Comparison of ENCODE assay signal across 23 mouse cellular contexts in the genomic region with DNA sequence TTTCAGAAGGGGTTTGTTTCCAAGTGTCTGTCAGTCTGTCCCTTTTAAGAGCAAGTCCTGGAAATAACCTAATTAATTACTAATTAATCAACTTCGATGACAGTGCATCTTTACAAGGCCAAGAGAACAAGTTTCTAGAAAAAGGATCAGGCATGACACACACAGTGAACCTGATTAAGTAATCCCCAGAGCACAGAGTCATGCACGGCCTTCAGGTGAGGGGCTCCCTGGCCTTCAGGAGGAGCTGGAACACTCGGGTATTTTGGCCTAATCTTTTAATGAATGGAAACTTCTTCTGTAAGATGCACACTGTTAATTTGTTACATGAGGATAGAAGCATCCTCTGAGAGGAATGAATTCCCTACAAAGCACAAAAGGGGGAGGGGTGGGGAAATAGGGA.
"Had no signal": no experiment of that assay in that cellular context is flagged by ENCODE, and none has a peak within 500 bp of the region (broad histone marks: within the 10 kb centered on the region; RNA-seq: fewer than 3 reads in every experiment).

No protein-coding gene starts in this region.

- H3K36me3 ChIP-seq: heart, embryonic 13.5 days; heart, embryonic 15.5 days; hindbrain, embryonic 13.5 days; hindbrain, embryonic 15.5 days; limb, embryonic 13.5 days; limb, embryonic 15.5 days; liver, embryonic 12.5 days had no signal

- DNase-seq: gastrocnemius, postnatal 14 days; gastrocnemius, postnatal 36 days; heart, adult 11 months; heart, adult 2 months; heart, postnatal 14 days; heart, postnatal 36 days; kidney, adult 11 months; kidney, adult 2 months; kidney, postnatal 14 days; kidney, postnatal 36 days; layer of hippocampus, adult 9-11 months; layer of hippocampus, postnatal 36 days; left cerebral cortex, postnatal 4 days had no signal

- H3K27me3 ChIP-seq: heart, embryonic 15.5 days; hindbrain, embryonic 13.5 days; hindbrain, embryonic 15.5 days; limb, embryonic 15.5 days; liver, embryonic 12.5 days had no signal

- H3K4me2 ChIP-seq: heart, embryonic 11.5 days; heart, embryonic 13.5 days; heart, embryonic 15.5 days; hindbrain, embryonic 13.5 days; hindbrain, embryonic 15.5 days; limb, embryonic 13.5 days; limb, embryonic 15.5 days; liver, embryonic 12.5 days had no signal

- ATAC-seq: hindbrain, postnatal 0 days; intestine, embryonic 16.5 days; liver, embryonic 12.5 days had no signal

- H3K4me1 ChIP-seq: hindbrain, embryonic 13.5 days; hindbrain, embryonic 15.5 days had no signal

- H3K9ac ChIP-seq: heart, embryonic 13.5 days; heart, embryonic 15.5 days; hindbrain, embryonic 13.5 days; hindbrain, embryonic 15.5 days; limb, embryonic 13.5 days; limb, embryonic 15.5 days; liver, embryonic 12.5 days had no signal

- H3K27ac ChIP-seq: heart, adult 2 months; hindbrain, embryonic 13.5 days; hindbrain, embryonic 15.5 days; hindbrain, postnatal 0 days; limb, embryonic 13.5 days; limb, embryonic 15.5 days; liver, embryonic 12.5 days had no signal

- H3K4me3 ChIP-seq: heart, adult 2 months; heart, embryonic 13.5 days; heart, embryonic 15.5 days; hindbrain, embryonic 13.5 days; hindbrain, embryonic 15.5 days; limb, embryonic 13.5 days; limb, embryonic 15.5 days; liver, embryonic 12.5 days had no signal

- H3K9me3 ChIP-seq: heart, embryonic 13.5 days; heart, embryonic 15.5 days; hindbrain, embryonic 13.5 days; hindbrain, embryonic 15.5 days; limb, embryonic 13.5 days; limb, embryonic 15.5 days; liver, embryonic 12.5 days had no signal
